Mouse (Mus musculus): ENCODE measurements around the gene Arhgef15. TPM values are rescaled to one million over a fixed set of nuclear protein-coding genes. Genes with fewer than 3 reads are reported as not detected.

Gene Arhgef15
- polyA plus RNA-seq, 1 experiment from 2014 or later = 0.21 TPM

GRCm38 (mm10) chr11:68897838-68898237, 59.4 kb downstream of the Arhgef15 start:
- DNase-seq (ENCODE audit: low read depth, low spot score) (no peak), ATAC-seq (no peak)
- TF ChIP-seq CTCF (IDR thresholded peaks at IDR 0.05) = no peak
- POLR2A ChIA-PET = no interaction called here
- peaks cover 5% of the 10 kb centered on the region for H3K27me3 ChIP-seq
- in situ Hi-C loops (cut with MboI; ENCODE audit: low pct_unique_long_range_greater_than_20kb) = no loop called here
- CTCF ChIA-PET = no interaction called here

- ATAC-seq = no peak
- peak; percentile 92 for TF ChIP-seq CTCF (IDR thresholded peaks at IDR 0.05)
Observed at GRCm38 (mm10) chr11:68897120-68897519, 60.2 kb downstream of the Arhgef15 start.

GRCm38 (mm10) chr11:68896247-68896646, 61.0 kb downstream of the Arhgef15 start:
- no peak for TF ChIP-seq CTCF (IDR thresholded peaks at IDR 0.05)
- ATAC-seq (no peak), DNase-seq (ENCODE audit: low read depth, low spot score) (no peak)
- in situ Hi-C loops (cut with MboI; ENCODE audit: low pct_unique_long_range_greater_than_20kb) = no loop called here
- ChIA-PET POLR2A (no interaction called here), CTCF (no interaction called here)
- H3K27me3 ChIP-seq = peaks cover 9% of the 10 kb centered on the region

More at GRCm38 (mm10) chr11:68897120-68897519, 60.2 kb downstream of the Arhgef15 start:
- in situ Hi-C loops (cut with MboI; ENCODE audit: low pct_unique_long_range_greater_than_20kb) = no loop called here
- peaks cover 9% of the 10 kb centered on the region for H3K27me3 ChIP-seq
- DNase-seq (ENCODE audit: low read depth, low spot score) = peak; percentile 6
- CTCF ChIA-PET = no interaction called here
- POLR2A ChIA-PET = no interaction called here

GRCm38 (mm10) chr11:68893911-68894464, 63.3 kb downstream of the Arhgef15 start:
- H3K27me3 ChIP-seq = peaks cover 9% of the 10 kb centered on the region
- no peak for ATAC-seq
- no peak for TF ChIP-seq CTCF (IDR thresholded peaks at IDR 0.05)
- DNase-seq (ENCODE audit: low read depth, low spot score) = no peak
- in situ Hi-C loops (cut with MboI; ENCODE audit: low pct_unique_long_range_greater_than_20kb) = no loop called here
- POLR2A ChIA-PET = no interaction called here
- CTCF ChIA-PET = interaction anchor here (1.2 kb wide), 1 partner anchor 19 kb away, joined by 3 read pairs; no protein-coding TSS in a partner anchor

Other genes with a start within 250 kb of the Arhgef15 start
- 70.3 TPM for gene Ndel1, start 85.6 kb downstream of the Arhgef15 start, polyA plus RNA-seq (2021)
- gene Rnf222, start 68.9 kb downstream of the Arhgef15 start, polyA plus RNA-seq (2021) = not detected
- gene Rpl26, start 55.9 kb downstream of the Arhgef15 start, polyA plus RNA-seq (2021) = 909 TPM
- not detected for gene Odf4, start 30.4 kb downstream of the Arhgef15 start, polyA plus RNA-seq (2021)
- 7.2 TPM for gene Slc25a35, start 10.7 kb upstream of the Arhgef15 start, polyA plus RNA-seq (2021)
- 28.0 TPM for gene Rangrf, start 17.7 kb upstream of the Arhgef15 start, polyA plus RNA-seq (2021)
- gene Pfas, start 51.0 kb upstream of the Arhgef15 start, polyA plus RNA-seq (2021) = 12.9 TPM
- 44.1 TPM for gene Ctc1, start 58.4 kb upstream of the Arhgef15 start, polyA plus RNA-seq (2021)
- 34.1 TPM for gene Aurkb, start 88.2 kb upstream of the Arhgef15 start, polyA plus RNA-seq (2021)
- gene Borcs6, start 102.2 kb upstream of the Arhgef15 start, polyA plus RNA-seq (2021) = 15.9 TPM
- gene Tmem107, start 113.3 kb upstream of the Arhgef15 start, polyA plus RNA-seq (2021) = 56.9 TPM
- gene Vamp2, start 131.0 kb upstream of the Arhgef15 start, polyA plus RNA-seq (2021) = 62.4 TPM
- 10.8 TPM for gene Per1, start 137.7 kb upstream of the Arhgef15 start, polyA plus RNA-seq (2021)
- gene Hes7, start 162.9 kb upstream of the Arhgef15 start, polyA plus RNA-seq (2021) = 0.53 TPM
- 0.96 TPM for gene 9130213A22Rik, start 165.1 kb upstream of the Arhgef15 start, polyA plus RNA-seq (2021)
- gene Aloxe3, start 168.4 kb upstream of the Arhgef15 start, polyA plus RNA-seq (2021) = 0.36 TPM
- gene Alox12b, start 199.5 kb upstream of the Arhgef15 start, polyA plus RNA-seq (2021) = not detected
- gene Alox8, start 240.4 kb upstream of the Arhgef15 start, polyA plus RNA-seq (2021) = not detected

Data from Patski (cell line).